Mouse (Mus musculus) neural tube, embryonic 13.5 days (tissue): ENCODE data around the gene Usp36. TPM values are rescaled to one million over a fixed set of nuclear protein-coding genes. Genes with fewer than 3 reads are reported as not detected.

ENCODE experiments used
- ATAC-seq: fragments of 200-750 bp; cut with Nextera tagmentation; 2 replicates; pipeline ENCODE4 v1.8.0; 2017; ENCODE audit warnings: low read depth, mild to moderate bottlenecking, moderate TSS enrichment, moderate library complexity
- H3K27ac ChIP-seq: fragments of 300-500 bp; sonication (generic); replicated peaks from 2 replicates; pipeline ENCODE4 v1.5.1; 2015; ENCODE audit warnings: moderate library complexity, mild to moderate bottlenecking, inconsistent platforms
- H3K27me3 ChIP-seq: fragments of 300-500 bp; sonication (generic); 2 replicates; pipeline ENCODE4 v1.6.1; 2015; ENCODE audit warnings: mild to moderate bottlenecking, inconsistent platforms
- H3K36me3 ChIP-seq: fragments of 300-500 bp; sonication (generic); 2 replicates; pipeline ENCODE4 v1.6.1; 2015; ENCODE audit warnings: mild to moderate bottlenecking, inconsistent platforms
- H3K4me1 ChIP-seq: fragments of 300-500 bp; sonication (generic); replicated peaks from 2 replicates; pipeline ENCODE4 v1.6.1; 2015; ENCODE audit warnings: inconsistent platforms
- H3K4me2 ChIP-seq: fragments of 300-500 bp; sonication (generic); 2 replicates; pipeline ENCODE4 v1.6.1; 2015; ENCODE audit warnings: inconsistent platforms, mild to moderate bottlenecking, moderate library complexity
- H3K4me3 ChIP-seq: fragments of 300-500 bp; sonication (generic); 2 replicates; pipeline ENCODE4 v1.5.1; 2015; ENCODE audit warnings: mild to moderate bottlenecking, inconsistent platforms
- H3K9ac ChIP-seq: fragments of 300-500 bp; sonication (generic); 2 replicates; pipeline ENCODE4 v1.6.1; 2015; ENCODE audit warnings: moderate library complexity, mild to moderate bottlenecking, inconsistent platforms
- H3K9me3 ChIP-seq: fragments of 300-500 bp; sonication (generic); 2 replicates; pipeline ENCODE4 v1.6.1; 2016; ENCODE audit warnings: inconsistent platforms
- WGBS: fragments of 180-500 bp; shearing (Covaris S2); methylation state at CpG from one replicate; pipeline ENCODE4 v1.1.7; 2015; 5-methylcytosine and 5-hydroxymethylcytosine counted together
- polyA plus RNA-seq: library from polyadenylated mRNA; unstranded; fragments of >200 nt; fragmentation: Nextera tagmentation; extraction: Ambion mirVana; gene quantifications from 2 replicates; pipeline ENCODE4 v1.2.1, GENCODE M21; 2015

The Usp36 gene
- polyA plus RNA-seq, 1 experiment from 2014 or later: 15.6 TPM

GRCm38 (mm10) chr11:118243627-118244261 is 46.3 kb downstream of the Usp36 start:
- H3K27ac ChIP-seq: no peak overlapping the region
- no peak overlapping the region for H3K4me3 ChIP-seq
- no peaks in the 10 kb centered on the region for H3K9me3 ChIP-seq
- no peak overlapping the region for H3K4me2 ChIP-seq
- no peak for ATAC-seq
- H3K27me3 ChIP-seq: no peaks in the 10 kb centered on the region
- peaks cover 54% of the 10 kb centered on the region for H3K4me1 ChIP-seq
- H3K36me3 ChIP-seq: no peaks in the 10 kb centered on the region
- H3K9ac ChIP-seq: no peak overlapping the region
- WGBS: 88% methylated on average over 6 of the region's 6 CpGs

- H3K36me3 ChIP-seq: no peaks in the 10 kb centered on the region
- peaks cover 55% of the 10 kb centered on the region for H3K4me1 ChIP-seq
- H3K27me3 ChIP-seq: no peaks in the 10 kb centered on the region
- no peak overlapping the region for H3K4me3 ChIP-seq
- H3K9me3 ChIP-seq: no peaks in the 10 kb centered on the region
- ATAC-seq: no peak
- H3K9ac ChIP-seq: no peak overlapping the region
- H3K4me2 ChIP-seq: no peak overlapping the region
- no peak overlapping the region for H3K27ac ChIP-seq
- 79% methylated on average over 4 of the region's 4 CpGs for WGBS
Measured at GRCm38 (mm10) chr11:118242506-118242905, 47.5 kb downstream of the Usp36 start.

GRCm38 (mm10) chr11:118240388-118240787 is 49.7 kb downstream of the Usp36 start:
- H3K9me3 ChIP-seq: no peaks in the 10 kb centered on the region
- H3K27me3 ChIP-seq: no peaks in the 10 kb centered on the region
- H3K36me3 ChIP-seq: no peaks in the 10 kb centered on the region
- no peak overlapping the region for H3K9ac ChIP-seq
- H3K27ac ChIP-seq: no peak overlapping the region
- ATAC-seq: no peak
- H3K4me3 ChIP-seq: no peak overlapping the region
- H3K4me1 ChIP-seq: peaks cover 44% of the 10 kb centered on the region
- no peak overlapping the region for H3K4me2 ChIP-seq
- 78% methylated on average over 4 of the region's 4 CpGs for WGBS

GRCm38 (mm10) chr11:118239281-118240198 is 50.5 kb downstream of the Usp36 start:
- H3K4me3 ChIP-seq: no peak overlapping the region
- 57% methylated on average over 14 of the region's 14 CpGs for WGBS
- no peaks in the 10 kb centered on the region for H3K27me3 ChIP-seq
- no peaks in the 10 kb centered on the region for H3K36me3 ChIP-seq
- no peak for ATAC-seq
- no peak overlapping the region for H3K4me2 ChIP-seq
- H3K9me3 ChIP-seq: no peaks in the 10 kb centered on the region
- H3K4me1 ChIP-seq: peaks cover 44% of the 10 kb centered on the region
- peak overlapping the region; percentile 3; the same call in 1 of the 2 replicates for H3K27ac ChIP-seq
- H3K9ac ChIP-seq: peak overlapping the region; percentile 5; the same call in 1 of the 2 replicates

GRCm38 (mm10) chr11:118236520-118237190 is 53.4 kb downstream of the Usp36 start:
- H3K27ac ChIP-seq: no peak overlapping the region; the same call in 1 of the 2 replicates
- H3K36me3 ChIP-seq: no peaks in the 10 kb centered on the region
- no peak overlapping the region for H3K4me2 ChIP-seq
- H3K9ac ChIP-seq: no peak overlapping the region
- WGBS: 75% methylated on average over 6 of the region's 6 CpGs
- H3K27me3 ChIP-seq: no peaks in the 10 kb centered on the region
- no peak for ATAC-seq
- no peaks in the 10 kb centered on the region for H3K9me3 ChIP-seq
- H3K4me1 ChIP-seq: peaks cover 33% of the 10 kb centered on the region
- no peak overlapping the region for H3K4me3 ChIP-seq

- no peak for ATAC-seq
- no peaks in the 10 kb centered on the region for H3K27me3 ChIP-seq
- no peak overlapping the region for H3K9ac ChIP-seq
- H3K9me3 ChIP-seq: no peaks in the 10 kb centered on the region
- H3K4me1 ChIP-seq: peaks cover 23% of the 10 kb centered on the region
- H3K27ac ChIP-seq: no peak overlapping the region
- H3K4me2 ChIP-seq: no peak overlapping the region
- no peak overlapping the region for H3K4me3 ChIP-seq
- 79% methylated on average over 7 of the region's 7 CpGs for WGBS
- H3K36me3 ChIP-seq: no peaks in the 10 kb centered on the region
Measured at GRCm38 (mm10) chr11:118234929-118235328, 55.1 kb downstream of the Usp36 start.

- H3K27ac ChIP-seq: no peak overlapping the region
- no peaks in the 10 kb centered on the region for H3K9me3 ChIP-seq
- H3K27me3 ChIP-seq: no peaks in the 10 kb centered on the region
- H3K4me3 ChIP-seq: no peak overlapping the region
- WGBS: 82% methylated on average over 6 of the region's 6 CpGs
- no peak overlapping the region for H3K4me2 ChIP-seq
- ATAC-seq: no peak
- peaks cover 18% of the 10 kb centered on the region for H3K4me1 ChIP-seq
- H3K36me3 ChIP-seq: no peaks in the 10 kb centered on the region
- H3K9ac ChIP-seq: no peak overlapping the region
Measured at GRCm38 (mm10) chr11:118234500-118234899, 55.5 kb downstream of the Usp36 start.

GRCm38 (mm10) chr11:118233924-118234323 is 56.1 kb downstream of the Usp36 start:
- Histone ChIP-seq H3K9me3 (no peaks in the 10 kb centered on the region), H3K9ac (no peak overlapping the region), H3K4me1 (peaks cover 13% of the 10 kb centered on the region), H3K27ac (no peak overlapping the region), H3K27me3 (no peaks in the 10 kb centered on the region), H3K4me2 (no peak overlapping the region), H3K36me3 (no peaks in the 10 kb centered on the region), H3K4me3 (no peak overlapping the region)
- WGBS: 74% methylated on average over 3 of the region's 3 CpGs
- no peak for ATAC-seq

- Histone ChIP-seq H3K27me3 (no peaks in the 10 kb centered on the region), H3K36me3 (no peaks in the 10 kb centered on the region), H3K4me1 (peaks cover 8% of the 10 kb centered on the region), H3K27ac (no peak overlapping the region), H3K9me3 (no peaks in the 10 kb centered on the region), H3K4me2 (no peak overlapping the region), H3K9ac (no peak overlapping the region), H3K4me3 (no peak overlapping the region)
- ATAC-seq: 0 out of 2 replicates have a peak, but pooled peaks have one; percentile 71
- WGBS: 39% methylated on average over 7 of the region's 7 CpGs
Measured at GRCm38 (mm10) chr11:118232314-118232831, 57.7 kb downstream of the Usp36 start.

- Histone ChIP-seq H3K9me3 (no peaks in the 10 kb centered on the region), H3K4me2 (no peak overlapping the region), H3K4me3 (no peak overlapping the region), H3K4me1 (peaks cover 10% of the 10 kb centered on the region; the same call in 1 of the 2 replicates), H3K27ac (no peak overlapping the region), H3K9ac (no peak overlapping the region), H3K27me3 (no peaks in the 10 kb centered on the region), H3K36me3 (no peaks in the 10 kb centered on the region)
- WGBS: 91% methylated on average over 5 of the region's 5 CpGs
- ATAC-seq: no peak
Measured at GRCm38 (mm10) chr11:118229941-118230340, 60.1 kb downstream of the Usp36 start.

- 79% methylated on average over 7 of the region's 7 CpGs for WGBS
- no peak for ATAC-seq
Measured at GRCm38 (mm10) chr11:118227650-118228049, 62.4 kb downstream of the Usp36 start.

GRCm38 (mm10) chr11:118226850-118227249 is 63.2 kb downstream of the Usp36 start:
- Histone ChIP-seq H3K27me3 (no peaks in the 10 kb centered on the region), H3K27ac (no peak overlapping the region), H3K4me1 (peaks cover 11% of the 10 kb centered on the region; the same call in 1 of the 2 replicates), H3K4me2 (no peak overlapping the region), H3K9ac (no peak overlapping the region), H3K9me3 (no peaks in the 10 kb centered on the region), H3K4me3 (no peak overlapping the region), H3K36me3 (no peaks in the 10 kb centered on the region)
- WGBS: 85% methylated on average over 7 of the region's 7 CpGs
- no peak for ATAC-seq

More at GRCm38 (mm10) chr11:118227650-118228049, 62.4 kb downstream of the Usp36 start:
- Histone ChIP-seq H3K9ac (no peak overlapping the region), H3K27me3 (no peaks in the 10 kb centered on the region), H3K36me3 (no peaks in the 10 kb centered on the region), H3K27ac (no peak overlapping the region), H3K4me1 (peaks cover 11% of the 10 kb centered on the region; the same call in 1 of the 2 replicates), H3K4me3 (no peak overlapping the region), H3K9me3 (no peaks in the 10 kb centered on the region), H3K4me2 (no peak overlapping the region)
